Mouse (Mus musculus) bone marrow macrophage, adult 2 months (primary cell): ENCODE measurements around the gene Gpr152. TPM values are rescaled to one million over a fixed set of nuclear protein-coding genes. Genes with fewer than 3 reads are reported as not detected.

Experiments used
- H3K27ac ChIP-seq: 2 replicates; pipeline ENCODE4 v1.5.1; 2012; ENCODE audit warnings: low read depth, low read length; ENCODE audit not compliant: insufficient read depth
- H3K4me1 ChIP-seq: 2 replicates; pipeline ENCODE4 v1.6.1; 2012; ENCODE audit warnings: low read length; ENCODE audit not compliant: control insufficient read depth, insufficient read depth
- H3K4me3 ChIP-seq: 2 replicates; pipeline ENCODE4 v1.5.1; 2012; ENCODE audit warnings: mild to moderate bottlenecking, low read length, moderate library complexity; ENCODE audit not compliant: insufficient read depth
- CTCF ChIP-seq: IDR thresholded peaks from 2 replicates; pipeline ENCODE4 v1.5.1; 2012; ENCODE audit warnings: low read depth, mild to moderate bottlenecking, low read length, moderate library complexity
- POLR2A ChIP-seq: IDR thresholded peaks from 2 replicates; pipeline ENCODE4 v1.6.1; 2012; ENCODE audit warnings: mild to moderate bottlenecking, low read depth, low read length, borderline replicate concordance
- polyA plus RNA-seq: library from polyadenylated mRNA; stranded (reverse); fragments of >200 nt; gene quantifications from 2 replicates; pipeline ENCODE4 v1.2.4, GENCODE M21; 2012; ENCODE audit not compliant: missing spikeins, insufficient read depth, insufficient read length

Gpr152 gene
- polyA plus RNA-seq, 1 experiment: not detected

DNA sequence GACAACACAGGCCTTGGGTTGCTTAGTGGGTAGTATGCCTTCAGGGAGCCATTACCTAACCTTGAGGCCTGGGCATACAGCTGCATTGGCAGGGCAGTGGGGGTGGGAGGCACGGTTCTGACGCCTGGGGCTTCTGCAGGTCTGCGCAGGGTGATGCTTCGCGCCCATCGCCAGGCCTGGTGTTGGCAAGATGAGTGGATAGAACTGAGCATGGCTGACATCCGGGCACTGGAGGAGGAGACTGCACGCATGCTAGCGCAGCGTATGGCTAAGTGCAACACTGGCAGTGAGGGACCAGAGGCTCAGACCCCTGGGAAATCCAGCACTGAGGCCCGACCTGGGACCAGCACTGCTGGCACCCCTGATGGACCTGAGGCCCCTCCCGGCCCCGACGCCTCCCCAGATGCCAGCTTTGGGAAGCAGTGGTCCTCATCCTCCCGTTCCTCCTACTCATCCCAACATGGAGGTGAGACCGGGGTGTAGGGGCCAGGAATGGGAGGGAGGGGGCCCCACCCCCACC is 34.9 kb upstream of the Gpr152 start:
- TF ChIP-seq POLR2A (no peak), CTCF (no peak)
- peaks cover 5% of the 10 kb centered on the region; the same call in 1 of the 2 replicates for H3K4me1 ChIP-seq

DNA sequence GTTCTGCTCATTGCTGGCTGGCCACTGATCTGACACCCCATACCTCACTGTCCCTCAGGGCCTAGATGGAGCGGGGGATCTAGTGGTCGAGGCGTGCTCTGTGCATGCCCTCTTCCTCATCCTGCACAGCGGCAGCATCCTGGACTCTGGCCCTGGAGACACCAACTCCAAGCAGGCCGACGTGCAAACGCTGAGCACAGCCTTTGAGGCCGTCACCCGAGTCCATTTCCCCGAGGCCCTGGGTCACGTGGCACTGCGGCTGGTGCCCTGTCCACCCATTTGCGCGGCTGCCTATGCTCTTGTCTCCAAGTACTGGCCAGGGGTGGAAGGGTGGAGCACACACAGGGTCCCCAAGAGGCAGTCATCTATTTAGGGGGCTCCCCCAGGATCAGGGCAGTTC is 32.9 kb upstream of the Gpr152 start:
- no peak for TF ChIP-seq CTCF
- no peak for TF ChIP-seq POLR2A
- no peak overlapping the region for H3K4me3 ChIP-seq
- peaks cover 6% of the 10 kb centered on the region for H3K4me1 ChIP-seq
- no peak overlapping the region for H3K27ac ChIP-seq

More for the DNA sequence above, 34.9 kb upstream of the Gpr152 start:
- H3K27ac ChIP-seq: no peak overlapping the region
- H3K4me3 ChIP-seq: no peak overlapping the region

DNA sequence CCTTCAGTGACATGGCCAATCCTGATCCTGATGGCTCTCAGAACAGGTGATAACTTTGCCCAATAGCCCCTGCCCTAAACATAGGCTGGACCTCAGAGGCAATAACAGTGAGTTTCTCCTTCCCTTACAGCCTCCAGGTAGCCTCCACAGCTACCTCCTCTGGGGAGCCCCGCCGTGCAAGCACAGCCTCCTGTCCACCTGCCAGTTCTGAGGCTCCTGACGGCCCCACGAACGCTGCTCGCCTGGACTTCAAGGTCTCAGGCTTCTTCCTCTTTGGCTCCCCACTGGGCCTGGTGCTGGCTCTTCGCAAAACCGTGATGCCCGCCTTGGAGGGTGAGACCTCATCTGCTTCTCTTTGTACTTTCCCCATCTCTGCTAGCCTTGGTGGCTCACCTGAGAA is 31.1 kb upstream of the Gpr152 start:
- Histone ChIP-seq H3K4me1 (peaks cover 22% of the 10 kb centered on the region), H3K27ac (no peak overlapping the region), H3K4me3 (no peak overlapping the region)
- TF ChIP-seq CTCF (no peak), POLR2A (no peak)

DNA sequence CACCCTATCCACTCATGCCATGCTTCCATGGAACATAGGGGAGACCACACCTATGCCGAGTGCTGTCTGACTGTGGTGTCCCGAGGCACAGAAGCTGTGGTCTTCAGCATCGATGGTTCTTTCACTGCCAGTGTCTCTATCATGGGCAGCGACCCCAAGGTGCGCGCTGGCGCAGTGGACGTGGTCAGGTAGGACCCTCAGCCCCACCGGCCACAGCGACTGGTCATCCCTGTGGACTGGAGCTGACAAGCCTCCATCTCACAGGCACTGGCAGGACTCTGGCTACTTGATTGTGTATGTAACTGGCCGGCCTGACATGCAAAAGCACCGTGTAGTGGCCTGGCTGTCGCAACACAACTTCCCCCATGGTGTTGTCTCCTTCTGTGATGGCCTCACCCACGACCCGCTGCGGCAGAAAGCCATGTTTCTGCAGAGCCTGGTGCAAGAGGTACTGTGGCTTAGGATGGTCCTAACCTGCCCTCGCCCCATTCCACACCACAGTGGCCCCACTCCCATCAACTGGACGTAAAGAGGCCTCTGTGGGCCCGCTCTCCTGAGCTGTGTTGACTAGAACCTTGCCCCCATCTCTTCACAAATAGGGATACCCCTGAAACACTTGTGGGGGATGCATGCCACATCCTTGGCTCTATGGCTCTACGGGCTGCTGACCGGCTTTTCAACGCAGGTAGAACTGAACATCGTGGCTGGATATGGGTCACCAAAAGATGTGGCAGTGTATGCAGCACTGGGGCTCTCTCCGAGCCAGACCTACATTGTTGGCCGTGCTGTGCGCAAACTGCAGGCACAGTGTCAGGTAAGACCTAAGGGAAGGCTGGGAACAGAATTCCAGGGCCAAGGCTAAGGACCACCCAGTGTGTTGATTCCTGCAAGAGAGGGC is 27.3 kb upstream of the Gpr152 start:
- no peak overlapping the region for H3K4me3 ChIP-seq
- peak overlapping the region; percentile 87 for H3K27ac ChIP-seq
- H3K4me1 ChIP-seq: peaks cover 37% of the 10 kb centered on the region
- TF ChIP-seq CTCF (no peak), POLR2A (no peak)

DNA sequence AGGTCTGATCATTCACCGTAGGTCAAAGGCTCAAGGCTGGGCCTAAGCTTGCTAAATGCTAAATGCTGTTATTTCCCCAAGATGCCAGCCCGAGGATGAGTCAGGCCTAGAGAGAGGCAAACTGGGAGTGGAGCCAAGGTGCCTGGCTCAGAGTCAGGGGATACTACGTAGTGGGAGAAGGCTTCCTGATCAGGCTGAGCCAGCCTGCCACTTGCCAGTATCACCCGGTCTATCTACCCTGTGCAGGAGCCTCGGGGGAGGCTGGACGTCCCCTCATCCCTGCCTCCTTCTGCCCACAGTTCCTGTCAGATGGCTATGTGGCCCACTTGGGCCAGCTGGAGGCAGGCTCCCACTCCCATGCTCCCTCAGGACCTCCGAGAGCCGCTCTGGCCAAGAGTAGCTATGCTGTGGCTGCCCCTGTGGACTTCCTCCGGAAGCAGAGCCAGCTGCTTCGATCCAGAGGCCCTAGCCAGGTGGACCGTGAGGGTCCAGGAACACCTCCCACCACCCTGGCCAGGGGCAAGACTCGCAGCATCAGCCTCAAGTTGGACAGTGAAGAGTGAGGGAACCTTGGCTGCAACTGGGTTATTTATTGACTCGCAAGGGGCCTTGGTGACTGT is 26.3 kb upstream of the Gpr152 start:
- no peak for TF ChIP-seq CTCF
- TF ChIP-seq POLR2A: no peak
- H3K4me1 ChIP-seq: peaks cover 37% of the 10 kb centered on the region
- H3K27ac ChIP-seq: peak overlapping the region; percentile 87
- H3K4me3 ChIP-seq: peak overlapping the region; percentile 22

DNA sequence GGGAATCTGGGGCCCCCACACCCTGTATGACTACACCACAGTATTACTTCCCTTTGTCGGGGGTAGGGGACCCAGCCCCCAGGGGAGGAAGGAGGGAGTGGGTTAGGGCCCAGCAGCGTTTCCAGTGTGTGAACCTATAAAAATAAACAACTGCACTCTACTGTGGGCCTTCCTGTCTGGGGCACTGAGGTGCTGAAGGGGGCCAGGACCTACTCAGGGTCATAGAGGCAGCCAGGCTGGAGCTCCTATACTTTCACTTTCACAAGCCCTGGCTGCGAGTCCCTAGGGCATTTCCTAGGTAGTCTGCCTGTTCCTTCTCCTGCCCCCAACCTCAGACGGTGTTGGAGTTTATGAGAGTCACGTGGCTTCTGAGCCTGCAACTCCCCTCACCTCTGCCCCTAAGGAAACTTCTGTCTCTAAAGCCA is 25.8 kb upstream of the Gpr152 start:
- Histone ChIP-seq H3K4me1 (peaks cover 37% of the 10 kb centered on the region), H3K4me3 (peak overlapping the region; percentile 22), H3K27ac (peak overlapping the region; percentile 87)
- TF ChIP-seq CTCF: no peak
- no peak for TF ChIP-seq POLR2A

DNA sequence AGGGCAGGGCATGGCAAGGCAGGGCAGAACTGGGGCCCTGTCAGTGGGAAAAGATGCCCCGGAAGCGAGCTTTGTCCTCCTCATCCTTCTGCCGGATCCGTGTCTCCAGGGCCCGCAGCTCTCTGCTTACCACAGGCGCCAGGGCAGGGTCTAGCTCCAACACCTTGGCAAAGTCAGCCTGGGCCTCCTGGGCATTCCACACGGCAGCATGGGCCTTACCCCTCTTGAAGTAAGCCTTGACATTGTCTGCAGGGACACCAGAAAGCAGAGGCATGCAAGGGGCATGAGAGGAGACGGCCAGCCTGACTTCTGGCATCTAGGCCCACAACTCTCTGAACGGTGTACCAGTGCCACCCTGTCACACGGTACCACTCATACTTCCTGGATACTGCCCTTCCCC is 25.0 kb upstream of the Gpr152 start:
- Histone ChIP-seq H3K27ac (peak overlapping the region; percentile 87), H3K4me1 (peaks cover 37% of the 10 kb centered on the region), H3K4me3 (no peak overlapping the region)
- TF ChIP-seq POLR2A (no peak), CTCF (no peak)

DNA sequence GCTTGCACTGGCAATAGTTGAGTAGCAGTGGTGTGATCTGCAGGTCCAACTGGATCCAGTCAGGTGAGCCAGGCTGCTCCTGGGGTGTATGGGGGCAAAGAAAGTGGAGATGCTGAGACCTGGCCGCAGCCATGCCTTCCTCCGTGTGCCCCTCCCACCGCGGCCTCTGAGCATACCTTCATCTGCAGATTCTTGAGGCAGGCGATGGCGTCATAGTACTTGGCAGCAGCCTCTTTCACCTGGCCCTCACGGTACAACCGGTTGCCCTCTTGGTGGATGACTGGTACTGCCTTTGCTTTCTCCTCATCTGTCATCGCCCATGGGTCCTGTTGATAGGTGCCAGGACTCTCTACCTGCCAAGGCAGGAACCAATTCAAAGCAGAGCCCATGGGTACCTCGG is 24.4 kb upstream of the Gpr152 start:
- no peak for TF ChIP-seq POLR2A
- no peak for TF ChIP-seq CTCF
- Histone ChIP-seq H3K4me3 (no peak overlapping the region), H3K4me1 (peaks cover 39% of the 10 kb centered on the region), H3K27ac (no peak overlapping the region)

DNA sequence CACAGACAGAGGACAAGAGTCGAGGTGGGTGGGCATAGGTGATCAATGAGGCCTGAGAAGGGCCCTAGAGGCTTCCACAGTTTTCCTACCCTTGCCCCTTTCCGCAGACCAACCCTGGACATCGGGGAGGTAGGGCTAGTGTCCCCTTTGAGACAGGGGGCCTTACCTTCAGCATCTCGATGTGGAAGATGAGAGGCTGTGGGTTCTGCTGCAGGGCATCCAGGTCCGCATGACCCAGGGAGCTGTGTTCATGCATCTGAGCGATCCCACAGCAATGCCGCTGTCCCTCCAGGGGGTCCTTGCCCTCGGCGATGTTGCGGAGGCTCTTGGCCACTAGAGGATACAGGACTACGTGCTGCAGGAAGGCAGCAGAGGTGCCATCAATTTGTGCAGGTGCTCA is 23.8 kb upstream of the Gpr152 start:
- H3K4me3 ChIP-seq: no peak overlapping the region

DNA sequence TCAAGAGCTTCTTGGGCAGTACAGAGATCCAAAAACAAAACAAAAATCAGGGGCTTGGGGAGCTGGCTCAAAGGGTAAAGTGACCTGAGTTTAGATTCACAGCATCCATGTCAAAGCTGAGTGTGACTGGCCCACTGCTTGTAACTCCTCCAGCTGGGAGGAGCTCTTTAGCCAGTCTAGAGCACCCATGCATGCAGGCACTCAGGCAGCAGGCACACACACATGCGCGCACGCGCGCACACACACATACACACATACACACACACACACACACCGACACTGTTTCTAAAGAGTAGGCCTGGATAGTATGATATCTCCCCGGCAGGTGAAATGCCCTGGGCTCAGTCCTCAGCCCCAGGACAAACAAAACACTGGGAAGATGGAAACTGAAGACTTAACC is 22.6 kb upstream of the Gpr152 start:
- TF ChIP-seq CTCF (no peak), POLR2A (no peak)
- Histone ChIP-seq H3K4me1 (peaks cover 40% of the 10 kb centered on the region), H3K4me3 (no peak overlapping the region), H3K27ac (no peak overlapping the region)

More for the DNA sequence above, 23.8 kb upstream of the Gpr152 start:
- TF ChIP-seq POLR2A (no peak), CTCF (no peak)
- Histone ChIP-seq H3K27ac (no peak overlapping the region), H3K4me1 (peaks cover 45% of the 10 kb centered on the region)
